ENCODE assay signal across 10 mouse cellular contexts in the genomic region with DNA sequence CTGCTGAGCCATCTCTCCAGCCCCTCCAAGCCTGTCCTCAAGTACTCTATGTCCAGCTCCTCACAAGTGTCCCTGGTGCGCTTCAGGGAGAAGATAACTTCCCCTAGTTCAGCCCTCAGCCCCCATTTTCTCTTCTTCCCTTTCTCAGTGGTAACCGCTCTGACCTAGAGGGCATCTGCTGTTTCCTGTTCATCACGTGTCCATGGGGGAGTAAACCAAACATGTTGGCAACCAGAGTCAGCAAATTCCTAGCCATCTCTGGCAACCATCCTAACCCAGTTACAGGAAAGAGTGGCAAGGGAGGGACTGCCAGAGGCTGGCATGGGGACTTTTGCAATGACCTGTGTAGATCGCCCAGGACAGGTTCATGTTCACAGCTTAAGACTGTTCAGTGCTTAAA. TPM values are rescaled to one million over a fixed set of nuclear protein-coding genes. Genes with fewer than 3 reads are reported as not detected.
DNase-seq lines count a peak whose midpoint lies in the region; ATAC-seq and TF ChIP-seq lines count a peak whose summit lies in the region.
"Had no signal": no experiment of that assay in that cellular context is flagged by ENCODE, and none has a peak within 500 bp of the region (broad histone marks: within the 10 kb centered on the region; RNA-seq: fewer than 3 reads in every experiment).

No protein-coding gene starts in this region.

- no peaks in the 10 kb centered on the region for H3K27me3 ChIP-seq in kidney, embryonic 14.5 days (ENCODE audit: control insufficient read depth, insufficient read depth, low read length)
- H3K27me3 ChIP-seq in C2C12 (ENCODE audit: control insufficient read depth, insufficient read depth, insufficient read length) = no peaks in the 10 kb centered on the region
- no peaks in the 10 kb centered on the region for H3K27me3 ChIP-seq in megakaryocyte, embryonic 14.5 days (replicated peaks)
- H3K27me3 ChIP-seq: liver, embryonic 13.5 days had no signal

- H3K4me1 ChIP-seq in kidney, embryonic 14.5 days (ENCODE audit: control insufficient read depth, insufficient read depth, low read length) = no peaks in the 10 kb centered on the region
- peaks cover 34% of the 10 kb centered on the region for H3K4me1 ChIP-seq in bone marrow macrophage, adult 2 months (ENCODE audit: control insufficient read depth, insufficient read depth, low read length)
- H3K4me1 ChIP-seq in megakaryocyte, embryonic 14.5 days = peaks cover 11% of the 10 kb centered on the region

- TF ChIP-seq POLR2A in bone marrow macrophage, adult 2 months (IDR thresholded peaks at IDR 0.05; ENCODE audit: borderline replicate concordance, low read depth, low read length) = no peak

- no peaks in the 10 kb centered on the region for H3K9me3 ChIP-seq in kidney, embryonic 14.5 days (ENCODE audit: control insufficient read depth, low read length)
- H3K9me3 ChIP-seq in megakaryocyte, embryonic 14.5 days = peaks cover 7% of the 10 kb centered on the region
- H3K9me3 ChIP-seq: liver, embryonic 13.5 days had no signal

- H3K9ac ChIP-seq in kidney, embryonic 14.5 days (ENCODE audit: low read depth, low read length) = no peak overlapping the region
- H3K9ac ChIP-seq: liver, embryonic 13.5 days had no signal

- DNase-seq in kidney, adult 18-20 months = peak; percentile 53
- no peak for DNase-seq in frontal cortex, postnatal 14 days (ENCODE audit: low spot score in 2 of 2)
- DNase-seq in gastrocnemius, adult 2 months = no peak
- DNase-seq in left cerebral cortex, adult 9 months (ENCODE audit: low spot score in 2 of 2) = no peak
- DNase-seq: cerebellum, adult 2 months; liver, embryonic 13.5 days had no signal

- ATAC-seq in kidney, embryonic 14.5 days (ENCODE audit: low FRiP score, low TSS enrichment) = no peak

- H3K79me2 ChIP-seq in C2C12 (ENCODE audit: control insufficient read depth, insufficient read depth) = no peaks in the 10 kb centered on the region

- no peak overlapping the region for H3K4me2 ChIP-seq in kidney, embryonic 14.5 days (replicated peaks; ENCODE audit: low read depth, low read length)
- H3K4me2 ChIP-seq: liver, embryonic 13.5 days had no signal

- intact Hi-C loops in gastrocnemius, adult 2 months (cut with DNase I) = no loop called here

- 57% methylated on average over 4 of the region's 4 CpGs for whole genome bisulfite sequencing in kidney, embryonic 14.5 days

- no peak overlapping the region for H3K27ac ChIP-seq in kidney, embryonic 14.5 days (ENCODE audit: low read depth, low read length)
- H3K27ac ChIP-seq in bone marrow macrophage, adult 2 months (ENCODE audit: insufficient read depth, low read depth, low read length) = peak overlapping the region; percentile 99
- H3K27ac ChIP-seq in gastrocnemius, adult 2 months = no peak overlapping the region
- H3K27ac ChIP-seq: liver, embryonic 13.5 days had no signal

- no peak overlapping the region for H3ac ChIP-seq in C2C12 (ENCODE audit: control insufficient read depth, insufficient read length, low read depth)

- H3K36me3 ChIP-seq in kidney, embryonic 14.5 days (ENCODE audit: control insufficient read depth, insufficient read depth, low read length) = no peaks in the 10 kb centered on the region
- H3K36me3 ChIP-seq in C2C12 (ENCODE audit: control insufficient read depth, insufficient read depth) = peaks cover 33% of the 10 kb centered on the region
- peaks cover 5% of the 10 kb centered on the region for H3K36me3 ChIP-seq in megakaryocyte, embryonic 14.5 days (replicated peaks; ENCODE audit: low read length)
- H3K36me3 ChIP-seq: liver, embryonic 13.5 days had no signal

- TF ChIP-seq CTCF in C2C12 (IDR thresholded peaks at IDR 0.05; ENCODE audit: control insufficient read depth, insufficient read depth, insufficient read length) = no peak
- TF ChIP-seq CTCF in bone marrow macrophage, adult 2 months (IDR thresholded peaks at IDR 0.05; ENCODE audit: low read depth, low read length) = no peak
- TF ChIP-seq CTCF in gastrocnemius, adult 2 months (IDR thresholded peaks at IDR 0.05) = no peak

- no peaks in the 10 kb centered on the region for H3K79me3 ChIP-seq in C2C12 (ENCODE audit: low read depth)

- no peak overlapping the region for H3K4me3 ChIP-seq in kidney, embryonic 14.5 days (ENCODE audit: low read length)
- H3K4me3 ChIP-seq in C2C12 (ENCODE audit: insufficient read depth, poor library complexity, severe bottlenecking) = no peak overlapping the region
- H3K4me3 ChIP-seq in bone marrow macrophage, adult 2 months (ENCODE audit: insufficient read depth, low read length) = peak overlapping the region; percentile 32
- H3K4me3 ChIP-seq in megakaryocyte, embryonic 14.5 days (replicated peaks) = peak overlapping the region; percentile 66
- no peak overlapping the region for H3K4me3 ChIP-seq in gastrocnemius, adult 2 months
- H3K4me3 ChIP-seq: liver, embryonic 13.5 days had no signal

TF ChIP-seq in C2C12, 6 proteins besides CTCF, POLR2A, EP300 and RAD21:
- TF ChIP-seq USF1 (IDR thresholded peaks at IDR 0.05; ENCODE audit: low read depth) (peak; percentile 78), MYOD1 (IDR thresholded peaks at IDR 0.05; ENCODE audit: control insufficient read depth, insufficient read length, low read depth) (no peak)

RNA-seq across cellular contexts. Expression of gene Slc41a2, which starts 36.0 kb away (rescaled TPM):
- polyA plus RNA-seq in kidney, embryonic 14.5 days (2014; fragmentation: Nextera tagmentation; extraction: Ambion mirVana) = 0.24 and 0.50 TPM in 2 replicates
- 6.5 TPM for polyA plus RNA-seq in C2C12 (2012; fragmentation: generic; extraction: Trizol)
- polyA plus RNA-seq in bone marrow macrophage, adult 2 months (2012; ENCODE audit: insufficient read depth, insufficient read length, missing spikeins) = 18.8 and 20.4 TPM in 2 replicates
- polyA plus RNA-seq in megakaryocyte, embryonic 14.5 days (2012; ENCODE audit: insufficient read depth, low replicate concordance) = 0.02 and 0.35 TPM in 2 replicates
- 1 to 10 TPM in 1 of 2 experiments, under 1 TPM in 1; 0.46 to 1.1 TPM for total RNA-seq in gastrocnemius, adult 2 months (2021)

RNA-seq across cellular contexts. Expression of gene D10Wsu102e, which starts 58.3 kb away (rescaled TPM):
- 0.69 and 0.89 TPM in 2 replicates for polyA plus RNA-seq in kidney, embryonic 14.5 days (2014; fragmentation: Nextera tagmentation; extraction: Ambion mirVana)
- polyA plus RNA-seq in C2C12 (2012; fragmentation: generic; extraction: Trizol) = 0.75 TPM
- 0.54 and 0.61 TPM in 2 replicates for polyA plus RNA-seq in bone marrow macrophage, adult 2 months (2012; ENCODE audit: insufficient read depth, insufficient read length, missing spikeins)
- polyA plus RNA-seq in megakaryocyte, embryonic 14.5 days (2012; ENCODE audit: insufficient read depth, low replicate concordance) = 0.09 and 0.10 TPM in 2 replicates
- total RNA-seq in gastrocnemius, adult 2 months (2021) = under 1 TPM; 0.70 to 0.84 TPM

Comparison
In these comparisons a context has a peak if more than half of its experiments do, and no peak if none do; other contexts are left out.
1. H3K4me3 ChIP-seq: peak in bone marrow macrophage, adult 2 months (single experiment) and megakaryocyte, embryonic 14.5 days (single experiment); none in kidney, embryonic 14.5 days (single experiment), C2C12 (single experiment) and gastrocnemius, adult 2 months (single experiment).